Mouse (Mus musculus): ENCODE measurements around the gene Scgn.

GRCm38 (mm10) chr13:23910121-23910520 is 80.9 kb downstream of the Scgn start:
- TF ChIP-seq CTCF (conservative IDR thresholded peaks at IDR 0.05; ENCODE audit: low read length) (no peak), NANOG (IDR thresholded peaks at IDR 0.05; ENCODE audit: borderline replicate concordance, low read length) (no peak), POU5F1 (IDR thresholded peaks at IDR 0.05; ENCODE audit: borderline replicate concordance, low read length) (no peak)
